20 mouse cellular contexts compared by ENCODE assay signal in the genomic region with DNA sequence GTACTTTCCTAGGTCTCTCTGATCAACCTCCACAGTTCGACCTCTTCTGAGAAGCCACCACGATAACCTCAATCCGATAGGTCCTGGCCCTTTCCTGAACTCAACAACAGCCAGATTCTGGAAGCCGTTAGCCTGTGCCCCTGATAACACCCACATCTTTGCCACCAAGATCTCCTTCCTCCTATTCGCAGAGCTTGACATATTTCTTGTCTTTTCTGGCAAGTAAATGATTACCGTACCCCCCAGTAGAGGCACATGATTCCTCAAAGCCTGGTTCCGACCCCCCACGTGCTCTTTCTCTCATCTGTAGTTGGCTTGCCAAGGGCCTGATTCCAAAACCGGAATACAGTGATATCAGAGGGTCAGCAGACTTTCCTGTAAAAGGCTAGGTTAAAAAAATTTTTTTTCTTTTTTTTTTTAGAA.
DNase-seq lines count a peak whose midpoint lies in the region; ATAC-seq and TF ChIP-seq lines count a peak whose summit lies in the region.
"Had no signal": no experiment of that assay in that cellular context is flagged by ENCODE, and none has a peak within 500 bp of the region (broad histone marks: within the 10 kb centered on the region; RNA-seq: fewer than 3 reads in every experiment).

No protein-coding gene starts in this region.

- no peaks in the 10 kb centered on the region for H3K36me3 ChIP-seq in intestine, embryonic 14.5 days (ENCODE audit: control insufficient read depth, insufficient read depth, low read length)
- no peaks in the 10 kb centered on the region for H3K36me3 ChIP-seq in intestine, embryonic 16.5 days (ENCODE audit: control insufficient read depth, insufficient read depth, low read length)
- H3K36me3 ChIP-seq in thymus, adult 2 months (ENCODE audit: control insufficient read depth, insufficient read depth, low read length), result no peaks in the 10 kb centered on the region
- H3K36me3 ChIP-seq: forebrain, embryonic 12.5 days; hindbrain, embryonic 13.5 days; midbrain, embryonic 13.5 days had no signal

- peak; percentile 42 for DNase-seq in intestine, embryonic 14.5 days (ENCODE audit: low spot score)
- DNase-seq in thymus, adult 2 months, result peak; percentile 21
- no peak for DNase-seq in thymus, postnatal 10 days (ENCODE audit: low spot score in 2 of 2)
- DNase-seq in MEL-GATA-1-ER (ENCODE audit: extremely low read depth, low read depth), result peak; percentile 40
- peak; percentile 69 to 82 for DNase-seq in kidney, postnatal 25 days
- DNase-seq in left cerebral cortex, adult 18-20 months (ENCODE audit: low spot score in 2 of 2), result no peak
- DNase-seq: adrenal gland, postnatal 10 days; cerebellum, adult 9-10 months; gastrocnemius, postnatal 10 days; heart, adult 2 months; lung, embryonic 14.5 days; right cerebral cortex, postnatal 4 days had no signal

- no peak overlapping the region for H3K4me2 ChIP-seq in intestine, embryonic 14.5 days (ENCODE audit: low read length)
- H3K4me2 ChIP-seq in intestine, embryonic 16.5 days (ENCODE audit: low read depth, low read length), result no peak overlapping the region
- H3K4me2 ChIP-seq: forebrain, embryonic 12.5 days; hindbrain, embryonic 13.5 days; liver, embryonic 11.5 days; midbrain, embryonic 13.5 days had no signal

- H3K9me3 ChIP-seq in intestine, embryonic 14.5 days (ENCODE audit: control insufficient read depth, low read length), result no peaks in the 10 kb centered on the region
- no peaks in the 10 kb centered on the region for H3K9me3 ChIP-seq in intestine, embryonic 16.5 days (ENCODE audit: control insufficient read depth, low read length)
- H3K9me3 ChIP-seq: forebrain, embryonic 12.5 days; hindbrain, embryonic 13.5 days; midbrain, embryonic 13.5 days had no signal

- no peak for TF ChIP-seq CTCF in thymus, adult 2 months (IDR thresholded peaks at IDR 0.05; ENCODE audit: borderline replicate concordance, control insufficient read depth, extremely low read depth, insufficient read depth, low read length, poor library complexity)

- no peak overlapping the region for H3K9ac ChIP-seq in intestine, embryonic 14.5 days (ENCODE audit: low read length)
- H3K9ac ChIP-seq in intestine, embryonic 16.5 days (ENCODE audit: low read depth, low read length), result no peak overlapping the region
- H3K9ac ChIP-seq: forebrain, embryonic 12.5 days; hindbrain, embryonic 13.5 days; lung, embryonic 14.5 days; midbrain, embryonic 13.5 days had no signal

- peaks cover 19% of the 10 kb centered on the region for H3K4me1 ChIP-seq in intestine, embryonic 14.5 days (replicated peaks; ENCODE audit: control insufficient read depth, insufficient read depth, low read length)
- peaks cover 7% of the 10 kb centered on the region for H3K4me1 ChIP-seq in intestine, embryonic 16.5 days (ENCODE audit: control insufficient read depth, insufficient read depth, low read length)
- 0 out of 2 replicates have a peak, but pooled peaks cover 4% of the 10 kb centered on the region for H3K4me1 ChIP-seq in thymus, adult 2 months (replicated peaks; ENCODE audit: control insufficient read depth, insufficient read depth, low read length)

- H3K27me3 ChIP-seq in intestine, embryonic 14.5 days (replicated peaks; ENCODE audit: control insufficient read depth, insufficient read depth, low read length), result no peaks in the 10 kb centered on the region
- H3K27me3 ChIP-seq in intestine, embryonic 16.5 days (replicated peaks; ENCODE audit: control insufficient read depth, insufficient read depth, low read length), result no peaks in the 10 kb centered on the region
- H3K27me3 ChIP-seq in thymus, adult 2 months (ENCODE audit: control insufficient read depth, insufficient read depth, low read length), result no peaks in the 10 kb centered on the region
- H3K27me3 ChIP-seq: forebrain, embryonic 12.5 days; hindbrain, embryonic 13.5 days; midbrain, embryonic 13.5 days had no signal

- no peak for TF ChIP-seq POLR2A in thymus, adult 2 months (IDR thresholded peaks at IDR 0.05; ENCODE audit: control insufficient read depth, extremely low read depth, insufficient read depth, low read length, poor library complexity)

- no peak overlapping the region for H3K4me3 ChIP-seq in intestine, embryonic 14.5 days (ENCODE audit: low read depth, low read length)
- H3K4me3 ChIP-seq in intestine, embryonic 16.5 days (ENCODE audit: low read length), result no peak overlapping the region
- no peak overlapping the region for H3K4me3 ChIP-seq in thymus, adult 2 months (ENCODE audit: control insufficient read depth, insufficient read depth, low read length)
- H3K4me3 ChIP-seq: forebrain, embryonic 12.5 days; heart, adult 2 months; hindbrain, embryonic 13.5 days; midbrain, embryonic 13.5 days; myocyte had no signal

- no peak overlapping the region for H3K27ac ChIP-seq in intestine, embryonic 14.5 days (ENCODE audit: low read depth)
- no peak overlapping the region for H3K27ac ChIP-seq in intestine, embryonic 16.5 days (ENCODE audit: low read length)
- H3K27ac ChIP-seq in thymus, adult 2 months (ENCODE audit: control insufficient read depth, insufficient read depth, low read length), result no peak overlapping the region
- H3K27ac ChIP-seq: forebrain, embryonic 12.5 days; heart, adult 2 months; hindbrain, embryonic 13.5 days; macrophage; midbrain, embryonic 13.5 days had no signal

- WGBS in intestine, embryonic 14.5 days, result 85% methylated on average over 9 of the region's 9 CpGs
- WGBS in intestine, embryonic 16.5 days, result 76% methylated on average over 9 of the region's 9 CpGs
- 60% methylated on average over 9 of the region's 9 CpGs for WGBS in thymus, adult 2 months

- no peak for ATAC-seq in intestine, embryonic 14.5 days (replicated peaks; ENCODE audit: low FRiP score, low TSS enrichment, low read depth)
- ATAC-seq in intestine, embryonic 16.5 days, result no peak
- ATAC-seq: intestine, postnatal 0 days; midbrain, embryonic 13.5 days had no signal

Comparison
In these comparisons a context has a peak if more than half of its experiments do, and no peak if none do; other contexts are left out.
1. DNase-seq: peak in intestine, embryonic 14.5 days (single experiment), thymus, adult 2 months (single experiment), MEL-GATA-1-ER (single experiment) and kidney, postnatal 25 days (2 of 2); none in thymus, postnatal 10 days (0 of 2) and left cerebral cortex, adult 18-20 months (0 of 2).